Mouse (Mus musculus) neural tube, embryonic 13.5 days (tissue): ENCODE results near the gene Tmem182. TPM values are rescaled to one million over a fixed set of nuclear protein-coding genes. Genes with fewer than 3 reads are reported as not detected.

Source experiments
- ATAC-seq: fragments of 200-750 bp; cut with Nextera tagmentation; 2 replicates; pipeline ENCODE4 v1.8.0; 2017; ENCODE audit warnings: low read depth, mild to moderate bottlenecking, moderate TSS enrichment, moderate library complexity
- H3K27ac ChIP-seq: fragments of 300-500 bp; sonication (generic); replicated peaks from 2 replicates; pipeline ENCODE4 v1.5.1; 2015; ENCODE audit warnings: moderate library complexity, mild to moderate bottlenecking, inconsistent platforms
- H3K27me3 ChIP-seq: fragments of 300-500 bp; sonication (generic); 2 replicates; pipeline ENCODE4 v1.6.1; 2015; ENCODE audit warnings: mild to moderate bottlenecking, inconsistent platforms
- H3K36me3 ChIP-seq: fragments of 300-500 bp; sonication (generic); 2 replicates; pipeline ENCODE4 v1.6.1; 2015; ENCODE audit warnings: mild to moderate bottlenecking, inconsistent platforms
- H3K4me1 ChIP-seq: fragments of 300-500 bp; sonication (generic); replicated peaks from 2 replicates; pipeline ENCODE4 v1.6.1; 2015; ENCODE audit warnings: inconsistent platforms
- H3K4me2 ChIP-seq: fragments of 300-500 bp; sonication (generic); 2 replicates; pipeline ENCODE4 v1.6.1; 2015; ENCODE audit warnings: inconsistent platforms, mild to moderate bottlenecking, moderate library complexity
- H3K4me3 ChIP-seq: fragments of 300-500 bp; sonication (generic); 2 replicates; pipeline ENCODE4 v1.5.1; 2015; ENCODE audit warnings: mild to moderate bottlenecking, inconsistent platforms
- H3K9ac ChIP-seq: fragments of 300-500 bp; sonication (generic); 2 replicates; pipeline ENCODE4 v1.6.1; 2015; ENCODE audit warnings: moderate library complexity, mild to moderate bottlenecking, inconsistent platforms
- H3K9me3 ChIP-seq: fragments of 300-500 bp; sonication (generic); 2 replicates; pipeline ENCODE4 v1.6.1; 2016; ENCODE audit warnings: inconsistent platforms
- WGBS: fragments of 180-500 bp; shearing (Covaris S2); methylation state at CpG from one replicate; pipeline ENCODE4 v1.1.7; 2015; 5-methylcytosine and 5-hydroxymethylcytosine counted together
- polyA plus RNA-seq: library from polyadenylated mRNA; unstranded; fragments of >200 nt; fragmentation: Nextera tagmentation; extraction: Ambion mirVana; gene quantifications from 2 replicates; pipeline ENCODE4 v1.2.1, GENCODE M21; 2015

The Tmem182 gene
- polyA plus RNA-seq, 1 experiment from 2014 or later = 0.15 TPM

DNA sequence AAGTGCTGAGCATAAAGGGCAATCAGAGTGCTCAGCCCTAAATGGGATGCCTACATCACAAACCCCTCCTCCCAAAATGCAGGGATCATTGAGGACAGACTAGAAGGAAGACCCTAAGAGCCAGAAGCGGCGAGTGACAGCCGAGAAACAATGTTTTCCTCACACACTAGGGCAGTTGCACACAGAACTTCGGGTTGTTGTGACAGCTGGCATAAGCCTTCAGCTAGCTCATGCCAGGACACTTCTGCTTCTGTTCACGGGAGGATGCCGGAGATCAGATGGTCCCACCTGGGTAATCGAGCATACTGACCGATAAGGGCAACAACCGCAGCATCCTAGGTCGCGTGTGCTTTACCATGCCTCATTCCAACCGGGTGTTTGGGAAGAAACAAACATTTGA lies 1.3 kb upstream of the Tmem182 start:
- H3K9me3 ChIP-seq = no peaks in the 10 kb centered on the region
- WGBS = 87% methylated on average over 12 of the region's 12 CpGs
- no peaks in the 10 kb centered on the region for H3K27me3 ChIP-seq
- no peak overlapping the region for H3K9ac ChIP-seq
- no peak overlapping the region for H3K27ac ChIP-seq
- H3K4me3 ChIP-seq = no peak overlapping the region
- no peaks in the 10 kb centered on the region for H3K36me3 ChIP-seq
- H3K4me1 ChIP-seq = no peaks in the 10 kb centered on the region
- H3K4me2 ChIP-seq = no peak overlapping the region
- ATAC-seq = no peak

- ATAC-seq = no peak
- H3K4me3 ChIP-seq = no peak overlapping the region
- no peak overlapping the region for H3K27ac ChIP-seq
- H3K9ac ChIP-seq = no peak overlapping the region
- no peaks in the 10 kb centered on the region for H3K9me3 ChIP-seq
- no peaks in the 10 kb centered on the region for H3K27me3 ChIP-seq
- H3K4me1 ChIP-seq = no peaks in the 10 kb centered on the region
- no peak overlapping the region for H3K4me2 ChIP-seq
- whole genome bisulfite sequencing = 91% methylated on average over 11 of the region's 11 CpGs
- H3K36me3 ChIP-seq = no peaks in the 10 kb centered on the region
Observed at GRCm38 (mm10) chr1:40805891-40806290, 490 bp downstream of the Tmem182 start.

DNA sequence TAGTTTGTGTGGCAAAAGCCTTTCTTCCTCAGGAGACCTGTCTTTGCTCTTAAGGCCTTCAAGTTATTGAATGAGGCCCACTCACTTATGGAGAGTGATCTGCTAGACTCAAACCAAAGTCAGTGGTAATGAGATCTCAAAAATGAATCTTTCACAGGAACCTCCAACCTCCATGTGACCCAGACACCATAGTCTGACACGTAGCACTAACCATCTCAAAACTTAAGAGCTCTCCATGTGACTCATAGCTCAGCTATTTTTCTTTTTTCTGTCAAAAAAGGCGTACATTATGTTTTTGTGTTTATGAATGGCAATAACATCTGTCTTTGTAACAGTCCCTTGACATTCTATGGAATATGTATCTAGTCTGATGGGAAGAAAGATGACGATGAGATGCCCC lies 3.2 kb downstream of the Tmem182 start:
- no peaks in the 10 kb centered on the region for H3K9me3 ChIP-seq
- no peaks in the 10 kb centered on the region for H3K27me3 ChIP-seq
- H3K36me3 ChIP-seq = no peaks in the 10 kb centered on the region
- H3K4me2 ChIP-seq = no peak overlapping the region
- H3K9ac ChIP-seq = no peak overlapping the region
- ATAC-seq = no peak
- 85% methylated on average over 3 of the region's 3 CpGs for WGBS
- no peak overlapping the region for H3K27ac ChIP-seq
- no peak overlapping the region for H3K4me3 ChIP-seq
- no peaks in the 10 kb centered on the region for H3K4me1 ChIP-seq

DNA sequence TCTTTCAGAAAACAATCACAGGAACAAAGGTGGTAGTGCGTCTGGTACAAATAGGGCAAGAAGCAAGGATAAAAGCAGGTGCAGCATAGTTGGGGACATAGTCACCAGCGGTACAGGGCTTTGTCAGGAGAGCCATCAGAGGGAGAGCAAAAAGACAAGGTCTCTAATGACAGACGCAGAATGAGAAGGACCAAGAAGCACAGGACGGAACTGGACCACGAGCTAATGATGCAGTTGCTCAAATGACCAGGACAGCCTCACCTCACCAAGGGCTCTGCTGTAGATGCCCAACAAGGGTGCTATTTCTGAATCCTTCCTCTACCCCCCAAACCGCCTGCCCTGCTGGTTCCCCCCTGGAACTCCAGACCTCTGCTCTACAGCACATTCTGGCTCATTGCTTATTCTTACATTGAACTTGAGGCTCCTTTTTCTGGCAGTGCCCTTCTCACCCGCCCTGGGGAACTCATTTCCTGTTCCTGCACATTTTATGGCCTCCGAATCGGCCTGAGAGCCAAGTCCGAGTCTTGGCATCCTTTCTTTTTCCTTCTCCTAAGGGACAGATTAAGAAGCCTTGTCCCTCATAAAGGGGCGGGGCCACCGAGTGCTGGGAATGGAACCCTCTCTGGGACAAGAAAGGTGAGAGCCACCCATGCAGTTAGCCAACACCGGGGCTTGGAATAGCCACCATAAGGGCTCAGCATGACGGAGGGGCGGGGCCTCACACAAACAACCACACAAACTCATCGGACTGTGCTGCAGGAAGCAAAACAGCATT lies 9.9 kb downstream of the Tmem182 start:
- no peaks in the 10 kb centered on the region for H3K36me3 ChIP-seq
- no peaks in the 10 kb centered on the region for H3K9me3 ChIP-seq
- WGBS = 56% methylated on average over 16 of the region's 16 CpGs
- no peak overlapping the region for H3K27ac ChIP-seq
- no peak overlapping the region for H3K9ac ChIP-seq
- H3K4me3 ChIP-seq = no peak overlapping the region
- H3K27me3 ChIP-seq = no peaks in the 10 kb centered on the region
- ATAC-seq = no peak
- no peaks in the 10 kb centered on the region for H3K4me1 ChIP-seq
- no peak overlapping the region for H3K4me2 ChIP-seq

DNA sequence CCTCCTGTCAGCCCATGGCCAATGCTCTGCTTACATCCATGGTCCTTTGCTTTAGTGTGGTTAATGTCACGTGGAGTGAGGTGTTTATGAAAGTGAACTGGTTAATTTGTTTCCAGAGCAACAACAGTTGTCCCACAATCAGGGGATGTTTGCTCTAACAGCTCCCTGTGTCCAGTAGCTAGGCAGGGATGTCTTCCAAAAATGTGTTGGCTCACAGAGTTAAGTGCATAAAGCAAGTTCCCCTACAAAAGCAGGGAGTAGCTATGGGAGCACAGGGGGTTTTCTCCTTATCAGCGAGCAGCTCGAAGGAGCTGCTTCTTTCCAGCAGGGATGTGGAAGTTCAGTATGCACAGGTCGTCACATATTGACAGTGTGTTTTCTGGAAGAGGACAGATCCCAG lies 19.1 kb downstream of the Tmem182 start:
- no peak for ATAC-seq
- Histone ChIP-seq H3K27ac (no peak overlapping the region), H3K4me2 (no peak overlapping the region), H3K27me3 (no peaks in the 10 kb centered on the region), H3K9ac (no peak overlapping the region), H3K9me3 (no peaks in the 10 kb centered on the region), H3K4me3 (no peak overlapping the region), H3K4me1 (no peaks in the 10 kb centered on the region), H3K36me3 (no peaks in the 10 kb centered on the region)
- 77% methylated on average over 4 of the region's 4 CpGs for WGBS

- Histone ChIP-seq H3K9ac (no peak overlapping the region), H3K9me3 (no peaks in the 10 kb centered on the region), H3K36me3 (no peaks in the 10 kb centered on the region), H3K27me3 (no peaks in the 10 kb centered on the region), H3K27ac (no peak overlapping the region), H3K4me2 (no peak overlapping the region), H3K4me1 (no peaks in the 10 kb centered on the region), H3K4me3 (no peak overlapping the region)
- WGBS = 77% methylated on average over 8 of the region's 8 CpGs
- ATAC-seq = no peak
Observed at GRCm38 (mm10) chr1:40824936-40825335, 19.5 kb downstream of the Tmem182 start.

DNA sequence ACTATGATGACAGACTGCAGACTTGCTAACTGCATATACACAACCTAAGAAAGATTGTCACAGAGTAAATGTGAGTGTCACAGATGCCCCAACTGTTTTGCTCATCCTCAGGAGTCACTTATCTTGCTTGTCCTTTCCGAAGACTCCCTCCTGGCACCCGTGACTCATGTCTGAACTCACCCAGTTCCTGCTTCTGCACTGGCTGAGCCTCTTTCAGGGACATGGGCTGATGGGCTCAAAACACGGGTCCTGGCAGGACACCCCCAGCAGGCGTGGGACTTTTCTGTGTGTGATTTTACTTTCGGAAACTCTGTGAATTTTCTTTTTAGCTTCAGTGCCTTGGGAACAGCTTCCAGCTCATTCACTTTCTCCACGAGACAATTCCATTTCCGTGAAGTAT lies 20.4 kb downstream of the Tmem182 start:
- Histone ChIP-seq H3K9me3 (no peaks in the 10 kb centered on the region), H3K4me1 (no peaks in the 10 kb centered on the region), H3K4me3 (no peak overlapping the region), H3K4me2 (no peak overlapping the region), H3K27ac (no peak overlapping the region), H3K9ac (no peak overlapping the region), H3K27me3 (no peaks in the 10 kb centered on the region), H3K36me3 (no peaks in the 10 kb centered on the region)
- WGBS = 80% methylated on average over 7 of the region's 7 CpGs
- no peak for ATAC-seq

GRCm38 (mm10) chr1:40829213-40829914 lies 24.0 kb downstream of the Tmem182 start:
- Histone ChIP-seq H3K27ac (no peak overlapping the region), H3K36me3 (no peaks in the 10 kb centered on the region), H3K4me1 (no peaks in the 10 kb centered on the region), H3K9me3 (no peaks in the 10 kb centered on the region), H3K4me3 (no peak overlapping the region), H3K27me3 (no peaks in the 10 kb centered on the region), H3K9ac (no peak overlapping the region), H3K4me2 (no peak overlapping the region)
- ATAC-seq = no peak
- WGBS = 76% methylated on average over 10 of the region's 10 CpGs

DNA sequence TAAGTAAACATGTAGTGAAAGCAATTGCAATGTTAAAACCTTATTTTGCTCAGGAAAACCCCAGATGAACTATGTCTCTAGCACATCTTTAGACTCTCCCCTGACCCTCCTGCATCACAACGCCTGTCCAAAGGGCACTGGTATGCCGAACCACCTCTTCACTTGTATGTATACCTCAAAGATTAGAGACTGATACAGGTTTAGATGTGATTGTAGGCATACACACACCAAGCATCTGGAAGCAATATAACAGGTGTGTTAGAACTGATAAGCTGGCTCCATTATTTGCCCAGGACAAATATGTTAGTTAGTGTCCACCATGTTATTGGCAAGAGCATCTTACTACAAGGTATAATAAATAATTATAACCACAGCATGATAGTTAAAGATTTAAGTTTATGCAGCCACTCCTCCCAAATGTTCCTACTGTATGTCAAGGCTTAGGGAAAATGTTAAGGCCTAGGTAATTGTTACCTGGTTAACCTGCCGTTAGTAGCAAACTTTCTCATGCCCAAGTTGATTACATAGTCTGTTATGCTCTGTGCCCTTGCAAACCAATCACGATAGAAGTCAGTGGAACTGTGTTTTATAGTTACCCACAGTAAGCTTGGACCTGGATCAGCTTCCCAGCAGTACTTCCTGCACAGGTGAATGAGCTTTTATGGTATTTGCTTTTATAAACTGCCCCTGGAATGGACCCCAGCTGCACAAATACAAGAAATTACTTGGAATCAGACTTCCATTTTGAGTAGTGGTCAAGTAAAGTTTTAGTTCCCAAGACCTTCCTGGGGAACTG lies 25.5 kb downstream of the Tmem182 start:
- H3K27ac ChIP-seq = no peak overlapping the region
- no peak overlapping the region for H3K9ac ChIP-seq
- 93% methylated on average over 4 of the region's 4 CpGs for WGBS
- H3K4me3 ChIP-seq = no peak overlapping the region
- H3K36me3 ChIP-seq = no peaks in the 10 kb centered on the region
- ATAC-seq = no peak
- no peaks in the 10 kb centered on the region for H3K27me3 ChIP-seq
- H3K4me2 ChIP-seq = no peak overlapping the region
- no peaks in the 10 kb centered on the region for H3K4me1 ChIP-seq
- no peaks in the 10 kb centered on the region for H3K9me3 ChIP-seq

DNA sequence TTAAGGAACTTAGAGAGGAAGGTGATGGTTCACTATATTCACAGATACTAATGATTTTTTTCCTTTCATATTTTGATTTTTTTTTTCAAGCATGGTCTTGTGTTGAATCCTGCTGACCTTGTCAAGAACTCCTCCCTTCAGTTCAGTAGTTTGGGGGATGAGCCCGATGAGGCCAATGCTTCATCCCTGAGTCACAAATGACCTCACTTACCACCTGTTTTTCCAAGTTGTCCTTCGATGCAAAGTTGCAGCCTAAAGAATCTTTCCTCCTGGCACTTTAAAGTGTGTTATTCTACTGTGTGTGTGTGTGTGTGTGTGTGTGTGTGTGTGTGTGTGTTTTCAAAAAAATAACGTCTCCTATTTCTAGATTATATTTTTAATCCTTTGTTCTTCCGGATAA lies 30.1 kb downstream of the Tmem182 start:
- no peaks in the 10 kb centered on the region for H3K36me3 ChIP-seq
- WGBS = 88% methylated on average over 4 of the region's 4 CpGs
- no peak overlapping the region for H3K4me3 ChIP-seq
- H3K9ac ChIP-seq = no peak overlapping the region
- no peaks in the 10 kb centered on the region for H3K27me3 ChIP-seq
- no peaks in the 10 kb centered on the region for H3K9me3 ChIP-seq
- H3K4me1 ChIP-seq = no peaks in the 10 kb centered on the region
- ATAC-seq = no peak
- H3K27ac ChIP-seq = no peak overlapping the region
- no peak overlapping the region for H3K4me2 ChIP-seq

DNA sequence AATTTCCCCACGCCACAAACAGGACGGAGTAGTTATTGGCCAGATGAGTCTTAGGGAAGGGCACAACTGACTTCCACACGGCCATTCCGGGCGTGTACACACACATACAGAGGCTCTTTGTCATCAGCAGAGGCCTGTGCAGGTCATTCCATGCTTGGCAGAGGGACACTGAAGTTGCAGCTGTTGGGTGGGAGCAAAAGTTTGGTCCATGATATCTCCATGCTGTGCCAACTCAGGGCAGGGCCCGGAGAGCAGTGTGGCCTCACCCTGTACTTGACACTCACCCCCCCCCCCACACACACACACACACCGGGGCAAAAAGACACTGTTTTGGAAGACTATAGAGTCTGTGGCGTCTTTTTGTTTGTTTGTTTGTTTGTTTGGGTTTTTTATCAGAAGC lies 35.2 kb downstream of the Tmem182 start:
- no peak for ATAC-seq
- Histone ChIP-seq H3K4me1 (no peaks in the 10 kb centered on the region), H3K9me3 (no peaks in the 10 kb centered on the region), H3K36me3 (no peaks in the 10 kb centered on the region), H3K4me3 (no peak overlapping the region), H3K9ac (no peak overlapping the region), H3K27ac (no peak overlapping the region), H3K4me2 (no peak overlapping the region), H3K27me3 (no peaks in the 10 kb centered on the region)
- WGBS = 81% methylated on average over 8 of the region's 8 CpGs

- Histone ChIP-seq H3K27me3 (no peaks in the 10 kb centered on the region), H3K4me1 (no peaks in the 10 kb centered on the region), H3K36me3 (no peaks in the 10 kb centered on the region), H3K4me3 (no peak overlapping the region), H3K27ac (no peak overlapping the region), H3K4me2 (no peak overlapping the region), H3K9ac (no peak overlapping the region), H3K9me3 (no peaks in the 10 kb centered on the region)
- WGBS = 88% methylated on average over 5 of the region's 5 CpGs
- no peak for ATAC-seq
Observed at GRCm38 (mm10) chr1:40841032-40841761, 35.8 kb downstream of the Tmem182 start.
